Mouse (Mus musculus) kidney, postnatal 14 days (tissue): Measurements from ENCODE around the gene Lrrc45.
A peak's percentile ranks its signal among the peaks of the same experiment; 100 is the strongest.
"Not testable (repeated sequence)": the region's sequence is repeated elsewhere in the genome, so short reads cannot be mapped to it uniquely, and the experiment has no call there.

Experiments
- DNase-seq: peaks from one replicate; pipeline ENCODE4 v3.0.0; 2022; ENCODE audit warnings: mixed read lengths

Lrrc45 gene

DNA sequence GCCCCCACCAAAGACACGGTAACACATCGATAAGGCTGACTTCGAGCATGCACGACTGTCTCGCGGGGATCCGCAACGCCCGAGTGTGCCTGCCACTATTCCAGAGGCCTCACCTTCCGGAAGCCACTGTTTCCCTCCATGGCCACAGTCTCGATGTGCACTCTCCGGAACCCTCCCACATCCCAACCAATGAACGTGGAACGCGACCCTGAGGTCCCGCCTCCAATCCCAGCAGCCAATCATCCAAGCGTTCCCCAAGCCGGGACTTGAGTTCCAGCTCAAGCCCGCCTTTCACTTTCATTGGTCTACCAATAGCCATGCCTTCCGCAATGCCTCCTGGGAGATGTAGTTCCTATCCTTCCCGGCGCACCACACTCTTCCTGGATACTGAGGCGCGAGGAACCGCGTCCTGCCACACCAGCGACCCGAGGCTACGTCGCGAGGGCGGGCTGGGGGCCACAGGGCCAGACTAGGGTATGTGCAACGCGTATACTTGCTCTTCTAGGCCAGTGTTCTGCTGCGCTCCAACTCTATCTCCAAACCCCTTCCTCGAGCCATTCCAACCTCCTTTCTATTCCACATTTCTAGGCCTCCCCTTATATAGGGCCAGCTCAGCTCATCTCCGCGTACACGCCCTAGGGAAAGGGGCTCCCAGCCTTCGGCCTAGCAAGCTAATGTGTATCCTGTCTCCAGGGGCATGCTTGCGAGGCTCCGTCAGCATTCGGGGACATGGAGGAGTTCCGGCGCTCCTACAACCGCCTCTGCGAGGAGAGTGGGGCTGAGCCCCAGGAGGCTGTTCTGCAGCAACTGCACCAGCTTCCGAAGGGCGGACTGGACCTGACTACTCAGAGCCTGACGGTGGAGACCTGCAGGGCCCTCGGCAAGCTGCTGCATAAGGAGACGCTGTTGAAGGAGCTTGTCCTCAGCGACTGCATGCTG, at the start of gene Lrrc45, which contains the start of gene Cenpx:
Gene Lrrc45, plus strand, starts transcription at position 346 of the 939 bp plus-strand sequence.
Gene Cenpx, minus strand, starts transcription at position 159 of the 939 bp plus-strand sequence.
- DNase-seq, result peak; percentile 99

- DNase-seq, result peak; percentile 55
These were observed 48.3 kb upstream of the Lrrc45 start for GRCm38 (mm10) chr11:120665406-120665805.

DNA sequence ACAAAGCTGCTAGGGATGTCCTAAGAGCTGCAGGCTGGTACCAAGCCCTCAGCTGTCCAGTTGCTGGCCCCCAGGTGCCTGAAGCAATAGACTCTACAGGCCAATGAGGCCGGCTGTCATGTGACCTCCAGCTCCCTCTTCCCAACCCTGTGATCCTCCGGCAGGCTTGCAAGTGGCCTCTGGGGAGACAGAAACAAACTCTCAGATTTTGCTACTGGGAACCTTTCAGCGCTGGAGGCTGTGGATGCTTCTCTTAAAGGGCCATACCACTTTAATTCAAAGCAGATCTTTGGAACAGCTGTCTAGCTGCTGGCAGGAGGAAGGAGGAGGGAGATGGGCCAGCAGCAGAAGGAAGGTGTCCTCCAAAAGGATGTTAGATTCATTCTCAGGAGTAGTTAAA, 47.1 kb upstream of the Lrrc45 start:
- no peak for DNase-seq

DNA sequence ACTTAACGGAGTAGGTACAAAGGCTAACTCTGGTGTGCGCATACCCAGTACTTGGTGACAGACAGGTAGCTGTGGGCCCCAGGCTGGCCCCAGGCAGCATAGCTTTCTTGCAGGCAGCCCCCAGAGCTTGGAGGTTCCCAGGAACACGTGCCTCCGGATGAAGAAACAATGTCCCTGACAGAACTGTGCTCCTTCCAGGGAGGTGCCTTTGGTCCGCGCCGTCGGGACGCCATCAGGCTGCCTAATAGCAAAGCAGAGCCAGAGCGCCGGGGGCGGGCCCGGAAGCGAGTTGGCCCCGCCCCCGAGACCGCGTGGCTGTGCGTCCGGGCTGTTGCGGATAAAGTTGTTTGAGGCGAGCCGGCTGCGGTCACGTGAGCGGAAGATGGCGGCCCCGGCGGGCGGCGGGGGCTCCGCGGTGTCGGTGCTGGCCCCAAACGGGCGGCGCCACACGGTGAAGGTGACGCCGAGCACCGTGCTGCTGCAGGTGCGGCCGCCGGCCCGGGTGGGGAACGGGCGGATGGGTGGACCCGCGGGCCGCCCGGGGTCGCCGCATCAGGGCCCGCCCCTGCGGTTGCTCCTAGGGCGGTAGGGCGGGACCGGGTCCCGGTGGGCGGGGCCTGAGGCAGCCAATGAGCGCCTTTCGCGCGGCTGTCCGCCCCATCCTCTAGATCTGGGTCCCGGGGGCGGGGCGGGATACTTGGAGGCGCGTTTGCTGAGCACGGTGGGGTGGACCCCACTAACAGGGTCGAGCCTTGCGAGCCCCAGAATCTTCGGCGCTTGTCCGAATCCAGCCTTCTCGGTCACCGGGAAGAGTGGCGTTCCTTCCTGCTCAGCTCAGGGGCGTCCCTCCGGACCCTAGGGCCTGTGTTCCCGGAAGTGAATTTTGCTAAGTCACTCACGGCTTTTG, 40.8 kb upstream of the Lrrc45 start, which contains the start of gene Aspscr1:
Gene Aspscr1, plus strand, starts transcription at position 287 of the 907 bp plus-strand sequence.
- DNase-seq, result peak; percentile 98

GRCm38 (mm10) chr11:120673594-120674122, 40.1 kb upstream of the Lrrc45 start:
- no peak for DNase-seq

GRCm38 (mm10) chr11:120675875-120676274, 37.9 kb upstream of the Lrrc45 start:
- not testable (repeated sequence) for DNase-seq

DNA sequence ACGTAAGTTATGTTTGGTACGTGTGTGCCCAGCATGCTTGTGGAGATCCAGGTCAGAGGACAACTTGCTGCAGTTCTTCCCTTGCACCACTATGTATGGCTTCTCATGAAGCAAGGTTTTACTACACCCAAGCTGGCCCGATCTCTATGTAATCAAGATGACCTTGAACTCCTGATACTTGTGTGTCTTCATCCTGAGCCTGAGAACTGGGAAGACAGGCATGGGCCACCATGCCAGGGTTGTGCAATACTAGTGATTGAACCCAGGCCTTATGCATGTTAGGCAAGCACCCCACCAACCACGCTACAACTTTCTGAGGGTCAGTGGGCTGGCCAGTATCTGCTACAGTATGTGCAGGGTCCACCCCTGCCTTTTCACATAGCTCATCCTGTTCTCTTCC, 36.8 kb upstream of the Lrrc45 start:
- no peak for DNase-seq

GRCm38 (mm10) chr11:120679909-120680308, 33.8 kb upstream of the Lrrc45 start:
- DNase-seq, result peak; percentile 75

DNA sequence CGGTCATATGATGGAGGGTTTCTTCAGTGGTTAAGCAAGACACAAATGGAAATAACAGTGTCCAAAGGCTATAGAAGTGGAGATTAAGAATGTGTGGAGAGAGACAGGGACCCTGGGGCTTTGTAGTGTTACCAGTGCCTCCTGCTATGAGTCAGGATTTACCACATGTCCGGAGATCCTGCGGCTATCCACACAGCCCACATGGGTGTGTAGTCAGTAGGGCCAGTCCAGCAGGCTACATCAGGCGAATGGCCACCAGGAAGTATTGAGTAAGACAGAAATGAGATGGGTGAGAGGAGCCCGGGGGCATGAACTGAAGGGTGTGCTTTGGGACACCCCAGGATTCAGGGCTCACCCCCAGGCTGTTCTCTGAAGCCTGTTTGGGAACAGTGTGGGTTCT, 31.0 kb upstream of the Lrrc45 start:
- no peak for DNase-seq

GRCm38 (mm10) chr11:120683536-120683935, 30.2 kb upstream of the Lrrc45 start:
- no peak for DNase-seq

DNA sequence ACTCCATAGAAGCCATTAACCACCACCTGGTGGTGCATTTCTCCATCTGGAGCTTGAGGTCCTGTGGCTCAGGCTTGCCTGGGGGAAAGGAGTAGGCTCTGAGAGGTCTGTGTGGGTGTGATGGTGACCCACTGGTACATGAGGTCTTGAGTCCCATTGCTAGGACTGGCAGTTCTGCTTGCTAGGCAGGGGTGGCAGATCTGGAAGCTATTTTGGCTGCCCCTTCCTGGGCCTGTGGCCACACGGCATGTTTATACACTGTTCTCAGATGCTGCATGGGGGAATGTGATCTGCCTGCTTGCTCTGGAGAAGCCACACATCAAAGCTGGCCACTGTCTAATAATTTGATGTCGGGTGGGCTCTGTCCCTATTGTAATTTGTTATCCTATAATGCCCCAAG, 29.6 kb upstream of the Lrrc45 start:
- no peak for DNase-seq

GRCm38 (mm10) chr11:120684660-120685059, 29.1 kb upstream of the Lrrc45 start:
- no peak for DNase-seq

DNA sequence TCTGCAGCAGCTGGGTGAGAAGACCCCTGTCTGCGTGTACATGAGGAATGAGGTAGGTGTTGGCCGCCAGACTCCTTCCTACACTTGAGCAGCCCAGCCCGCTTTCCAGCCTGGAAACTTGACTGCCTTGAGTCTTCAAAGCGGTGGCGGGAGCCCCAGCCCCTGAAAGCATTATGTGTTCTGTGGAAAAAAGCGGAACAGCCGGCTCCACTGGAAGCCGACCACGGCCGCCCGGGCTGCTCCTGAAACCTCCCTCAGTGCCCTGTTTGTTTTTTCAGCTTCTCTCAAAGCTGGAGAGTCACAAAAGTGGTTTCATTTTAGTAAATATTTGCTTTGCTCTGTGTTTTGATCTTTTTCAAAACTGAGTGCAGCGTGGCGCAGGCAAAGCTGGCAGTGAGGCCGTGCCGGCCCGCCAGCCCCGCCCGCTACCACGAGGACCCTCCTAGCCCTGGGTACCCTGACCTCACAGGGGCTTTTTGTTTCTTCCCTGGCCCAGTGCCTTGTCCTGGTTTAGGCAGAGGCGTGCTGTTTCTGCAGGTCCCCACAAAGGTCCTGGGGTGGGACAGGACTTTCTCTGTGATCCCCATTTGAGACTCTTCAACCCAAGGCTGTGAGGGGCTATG, 27.0 kb upstream of the Lrrc45 start:
- DNase-seq, result no peak

DNA sequence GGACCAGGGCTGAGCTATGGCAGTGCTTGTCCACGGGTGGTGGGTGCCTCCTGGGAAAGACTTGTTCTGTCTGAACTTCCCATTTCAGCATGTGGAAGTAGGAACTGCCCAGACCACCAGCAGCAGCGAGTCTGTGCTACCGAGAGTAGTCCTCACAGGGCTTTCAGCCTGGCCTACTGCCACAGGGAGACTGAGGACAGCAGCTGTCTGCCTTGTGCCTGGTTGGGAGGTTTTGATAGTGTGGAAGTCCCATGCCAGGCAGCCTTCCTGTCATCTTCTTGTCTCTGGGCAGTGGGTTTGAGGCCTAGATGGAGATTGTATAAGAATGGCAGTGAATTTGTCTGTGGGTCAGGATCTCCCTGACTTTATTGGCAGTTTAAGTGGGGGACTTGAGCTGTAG, 24.4 kb upstream of the Lrrc45 start:
- no peak for DNase-seq

DNA sequence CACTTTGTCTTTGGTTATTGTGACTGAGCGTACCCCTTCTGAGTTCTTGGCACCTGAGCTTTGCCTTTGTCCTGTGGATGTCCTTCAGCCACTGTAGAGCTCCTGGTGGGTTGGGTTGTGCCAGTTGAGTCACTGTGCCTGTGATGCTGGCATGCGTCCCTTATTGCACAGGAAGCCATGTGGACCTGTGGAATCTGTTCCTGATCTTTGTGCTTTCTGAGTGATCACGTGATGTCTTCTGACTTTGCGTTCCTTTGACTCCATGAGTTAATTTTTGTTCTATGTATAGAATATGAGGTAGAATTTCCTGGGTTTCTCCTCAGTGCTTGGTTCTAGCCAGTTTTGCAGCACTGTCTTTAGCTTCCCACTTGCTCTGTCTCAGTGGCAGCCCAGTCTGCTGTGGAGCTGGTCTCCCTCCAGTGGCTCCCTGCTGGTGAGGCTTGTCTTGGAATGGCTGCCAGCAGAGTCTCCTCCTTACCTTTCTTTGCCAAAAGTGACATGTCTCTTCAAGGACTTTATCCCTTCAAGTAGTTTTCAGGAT, 21.2 kb upstream of the Lrrc45 start:
- peak; percentile 62 for DNase-seq

- DNase-seq, result no peak
These were observed 20.3 kb upstream of the Lrrc45 start for GRCm38 (mm10) chr11:120693461-120693860.

- DNase-seq, result no peak
These were observed 18.5 kb upstream of the Lrrc45 start for GRCm38 (mm10) chr11:120695184-120695583.

GRCm38 (mm10) chr11:120695641-120696040, 18.1 kb upstream of the Lrrc45 start:
- peak; percentile 79 for DNase-seq

DNA sequence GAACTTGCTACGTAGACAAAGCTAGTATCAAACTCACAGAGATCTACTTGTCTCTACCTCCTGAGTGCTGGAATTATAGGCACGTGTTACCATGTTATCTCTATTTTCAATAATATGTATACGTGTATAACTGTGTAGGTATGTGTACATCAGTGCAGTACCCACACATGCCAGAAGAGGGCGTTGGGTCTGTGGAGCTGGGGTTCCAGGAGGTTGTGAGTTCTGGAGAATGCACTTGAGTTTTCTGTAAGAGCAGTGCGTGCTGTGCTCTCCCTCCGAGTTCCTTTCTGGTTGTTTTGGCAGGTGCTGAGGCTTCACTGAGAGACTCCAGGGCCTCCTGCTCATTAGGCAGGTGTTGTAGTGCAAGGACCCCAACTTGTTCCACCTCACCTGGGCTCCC, 17.2 kb upstream of the Lrrc45 start:
- DNase-seq, result no peak

GRCm38 (mm10) chr11:120697741-120698140, 16.0 kb upstream of the Lrrc45 start:
- peak; percentile 57 for DNase-seq

- DNase-seq, result no peak
These were observed 9.8 kb upstream of the Lrrc45 start for GRCm38 (mm10) chr11:120703696-120704454.
